Mouse (Mus musculus) bone marrow macrophage, adult 2 months (primary cell): ENCODE measurements around the gene Ahnak.

Experiments
- CTCF ChIP-seq: IDR thresholded peaks from 2 replicates; pipeline ENCODE4 v1.5.1; 2012; ENCODE audit warnings: low read depth, mild to moderate bottlenecking, low read length, moderate library complexity
- POLR2A ChIP-seq: IDR thresholded peaks from 2 replicates; pipeline ENCODE4 v1.6.1; 2012; ENCODE audit warnings: mild to moderate bottlenecking, low read depth, low read length, borderline replicate concordance

GRCm38 (mm10) chr19:9106096-9106495, 117.0 kb downstream of the Ahnak start:
- TF ChIP-seq POLR2A = no peak
- TF ChIP-seq CTCF = no peak
